Mouse (Mus musculus) hindbrain, embryonic 15.5 days (tissue): ENCODE results near the gene Nsfl1c. TPM values are rescaled to one million over a fixed set of nuclear protein-coding genes. Genes with fewer than 3 reads are reported as not detected.
"Not testable (repeated sequence)": the region's sequence is repeated elsewhere in the genome, so short reads cannot be mapped to it uniquely, and the experiment has no call there.

Experiments
- ATAC-seq: fragments of 200-750 bp; cut with Nextera tagmentation; 2 replicates; pipeline ENCODE4 v1.8.0; 2017; ENCODE audit warnings: low read depth, moderate number of reproducible peaks, moderate TSS enrichment; ENCODE audit not compliant: low FRiP score
- H3K27ac ChIP-seq: fragments of 300-500 bp; sonication (generic); replicated peaks from 2 replicates; pipeline ENCODE4 v1.5.1; 2015; ENCODE audit warnings: mild to moderate bottlenecking, inconsistent platforms
- H3K27me3 ChIP-seq: fragments of 300-500 bp; sonication (generic); 2 replicates; pipeline ENCODE4 v1.6.1; 2015; ENCODE audit warnings: control low read depth, inconsistent platforms
- H3K36me3 ChIP-seq: fragments of 300-500 bp; sonication (generic); 2 replicates; pipeline ENCODE4 v1.6.1; 2015; ENCODE audit warnings: control low read depth, inconsistent platforms
- H3K4me1 ChIP-seq: fragments of 300-500 bp; sonication (generic); replicated peaks from 2 replicates; pipeline ENCODE4 v1.6.1; 2015; ENCODE audit warnings: control low read depth, inconsistent platforms
- H3K4me2 ChIP-seq: fragments of 300-500 bp; sonication (generic); 2 replicates; pipeline ENCODE4 v1.6.1; 2015; ENCODE audit warnings: moderate library complexity, mild to moderate bottlenecking, inconsistent platforms
- H3K4me3 ChIP-seq: fragments of 300-500 bp; sonication (generic); 2 replicates; pipeline ENCODE4 v1.5.1; 2015; ENCODE audit warnings: mild to moderate bottlenecking, inconsistent platforms
- H3K9ac ChIP-seq: fragments of 300-500 bp; sonication (generic); 2 replicates; pipeline ENCODE4 v1.6.1; 2015; ENCODE audit warnings: inconsistent platforms
- H3K9me3 ChIP-seq: fragments of 300-500 bp; sonication (generic); 2 replicates; pipeline ENCODE4 v1.6.1; 2016; ENCODE audit warnings: control low read depth, inconsistent platforms
- WGBS: fragments of 180-500 bp; shearing (Covaris S2); methylation state at CpG from one replicate; pipeline ENCODE4 v1.1.7; 2015; 5-methylcytosine and 5-hydroxymethylcytosine counted together
- polyA plus RNA-seq: library from polyadenylated mRNA; unstranded; fragments of >200 nt; fragmentation: Nextera tagmentation; extraction: Ambion mirVana; gene quantifications from 2 replicates; pipeline ENCODE4 v1.2.1, GENCODE M21; 2015

Nsfl1c gene
- polyA plus RNA-seq = 280 and 283 TPM in 2 replicates

DNA sequence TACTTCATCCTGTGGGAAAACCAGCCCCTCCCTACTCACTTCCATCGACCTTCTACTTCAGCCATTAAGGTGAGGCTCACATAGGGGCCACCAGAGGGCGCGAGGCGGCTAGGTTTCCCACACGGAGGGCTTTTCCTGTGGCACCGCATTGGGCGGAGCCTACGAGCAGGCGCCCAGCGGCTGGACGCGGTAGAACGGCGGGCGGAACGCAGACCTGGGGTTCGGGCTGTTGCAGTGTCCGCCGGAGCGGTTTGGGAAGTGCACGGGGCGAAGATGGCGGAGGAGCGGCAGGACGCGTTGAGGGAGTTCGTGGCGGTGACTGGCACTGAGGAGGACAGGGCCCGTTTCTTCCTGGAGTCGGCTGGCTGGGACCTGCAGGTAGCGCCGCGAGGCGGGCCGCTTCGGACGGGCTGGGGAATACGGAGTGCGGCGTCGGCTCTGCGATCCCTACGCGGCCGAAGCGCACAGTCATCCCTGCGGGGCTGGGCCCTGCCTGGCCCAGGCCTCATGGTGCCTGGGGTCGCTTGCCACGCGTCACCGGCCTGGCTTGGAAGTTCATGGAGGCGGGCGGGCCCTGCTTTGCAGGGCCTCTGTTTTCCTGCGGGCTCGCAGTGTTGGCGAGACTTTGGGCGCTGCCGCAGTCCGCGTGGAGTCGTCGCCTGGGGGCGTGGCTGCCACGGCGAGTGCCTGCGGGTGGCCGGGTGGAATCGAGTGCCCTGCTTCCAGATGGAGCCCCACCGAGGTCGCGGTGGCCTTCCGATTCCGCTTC lies at the start of gene Nsfl1c:
Gene Nsfl1c, plus strand, starts transcription at position 148 of the 769 bp plus-strand sequence.
- Histone ChIP-seq H3K4me2 (peak within 1 kb of the TSS; percentile 85), H3K4me3 (peak within 1 kb of the TSS; percentile 97), H3K9ac (peak within 1 kb of the TSS; percentile 90), H3K4me1 (peaks cover 26% of the 10 kb centered on the region), H3K9me3 (no peaks in the 10 kb centered on the region), H3K27me3 (no peaks in the 10 kb centered on the region), H3K27ac (peak within 1 kb of the TSS; percentile 80), H3K36me3 (peaks cover 13% of the 10 kb centered on the region; the same call in 1 of the 2 replicates)
- under 1% methylated on average over 64 of the region's 73 CpGs for WGBS
- peak; percentile 100 for ATAC-seq

DNA sequence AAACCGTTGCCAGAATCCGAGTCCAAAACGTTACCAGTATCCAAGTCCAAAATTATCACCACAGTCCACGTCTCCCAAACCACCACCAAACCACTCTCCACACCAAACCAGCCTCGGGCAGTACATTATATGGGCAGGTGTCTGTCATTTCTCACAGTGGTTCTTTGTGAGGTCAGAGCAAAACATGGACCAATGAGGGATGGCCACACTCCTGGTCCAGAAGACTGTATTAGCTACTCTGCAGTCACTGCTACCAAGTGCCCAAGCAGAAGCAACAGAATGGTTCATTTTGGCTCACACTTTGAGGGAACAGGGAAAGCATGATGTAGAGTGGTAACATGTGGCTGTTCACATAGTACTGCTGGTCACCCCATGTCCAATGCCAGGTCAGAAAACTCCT lies 17.9 kb upstream of the Nsfl1c start, which contains the start of gene 4921509C19Rik:
Gene 4921509C19Rik, minus strand, starts transcription at position 101 of the 400 bp plus-strand sequence.
- 84% methylated on average over 5 of the region's 5 CpGs for WGBS
- not testable (repeated sequence) for H3K9me3 ChIP-seq, ATAC-seq, H3K27me3 ChIP-seq, H3K4me2 ChIP-seq, H3K27ac ChIP-seq, H3K4me1 ChIP-seq, H3K36me3 ChIP-seq, H3K4me3 ChIP-seq, H3K9ac ChIP-seq

DNA sequence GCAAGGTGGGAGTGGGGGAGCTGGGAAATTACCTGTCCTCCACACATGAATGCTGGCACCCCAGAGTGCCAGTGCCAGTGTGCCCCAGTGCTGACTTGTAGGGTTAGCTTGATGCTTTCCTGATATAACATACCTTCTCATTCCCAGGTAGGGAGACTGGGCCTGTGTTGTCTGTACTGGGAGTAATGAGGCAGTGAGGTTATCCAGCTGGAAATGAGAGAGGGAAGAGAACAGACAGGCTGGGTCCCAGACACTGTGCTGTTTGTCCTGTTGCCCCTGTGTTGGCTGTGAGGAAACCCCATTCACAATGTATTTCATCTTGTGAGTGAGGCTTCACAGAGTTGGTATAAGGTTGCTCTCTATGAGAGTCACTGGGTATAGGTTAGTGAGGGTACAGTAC lies 7.5 kb upstream of the Nsfl1c start:
- Histone ChIP-seq H3K27me3 (no peaks in the 10 kb centered on the region), H3K4me2 (no peak overlapping the region), H3K4me1 (no peaks in the 10 kb centered on the region), H3K27ac (no peak overlapping the region), H3K9ac (no peak overlapping the region), H3K4me3 (no peak overlapping the region), H3K36me3 (no peaks in the 10 kb centered on the region), H3K9me3 (no peaks in the 10 kb centered on the region)
- no peak for ATAC-seq

DNA sequence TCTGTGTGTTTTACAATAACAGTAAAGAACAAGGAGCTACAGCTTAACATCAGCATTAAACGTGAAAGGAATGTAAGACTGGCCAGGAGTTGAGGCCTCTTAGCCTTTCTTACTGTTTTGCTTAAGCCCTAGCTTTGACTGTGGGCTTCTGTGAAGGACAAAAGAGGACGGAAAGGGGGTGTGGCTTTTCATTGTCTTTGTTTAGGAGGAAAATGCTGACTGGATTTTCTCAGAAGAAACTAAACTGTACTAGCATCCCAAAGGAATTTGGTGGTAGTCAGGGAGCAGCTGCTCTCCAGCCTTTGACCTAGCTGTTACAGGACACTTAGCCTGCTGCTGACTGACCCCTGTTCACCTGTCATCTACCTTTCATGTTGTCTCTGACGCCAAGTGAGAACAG lies 4.4 kb downstream of the Nsfl1c start:
- Histone ChIP-seq H3K27ac (no peak overlapping the region), H3K9ac (no peak overlapping the region), H3K36me3 (peaks cover 46% of the 10 kb centered on the region), H3K4me1 (peaks cover 26% of the 10 kb centered on the region), H3K9me3 (no peaks in the 10 kb centered on the region), H3K4me2 (no peak overlapping the region), H3K4me3 (no peak overlapping the region), H3K27me3 (no peaks in the 10 kb centered on the region)
- 45% methylated on average over 3 of the region's 3 CpGs for WGBS
- ATAC-seq = no peak

DNA sequence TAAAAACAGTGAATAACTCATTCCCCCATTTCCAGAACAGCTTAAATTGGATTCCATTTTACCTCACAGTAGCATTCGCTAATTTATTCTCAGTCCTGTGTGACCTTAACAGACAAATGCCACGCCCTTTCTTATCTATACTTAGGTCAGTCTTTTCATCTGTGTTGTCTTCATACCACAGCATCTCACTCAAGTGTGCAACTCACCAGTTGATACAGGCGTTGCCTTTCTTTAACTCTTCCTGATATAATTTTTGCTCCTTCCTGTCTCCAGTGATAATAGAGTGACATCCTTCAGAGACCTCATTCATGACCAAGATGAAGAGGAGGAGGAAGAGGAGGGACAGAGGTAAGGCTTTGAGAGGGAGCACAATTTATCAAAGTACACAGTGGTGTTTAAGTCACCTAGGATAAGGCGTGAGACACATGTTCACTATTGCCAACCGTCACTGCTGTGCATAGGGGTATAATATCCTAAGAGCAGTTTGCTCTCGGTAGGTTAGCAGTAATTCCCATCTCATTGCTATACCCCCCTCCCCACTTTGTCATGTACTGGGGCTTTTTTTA lies 6.5 kb downstream of the Nsfl1c start:
- Histone ChIP-seq H3K27ac (no peak overlapping the region), H3K4me1 (peaks cover 16% of the 10 kb centered on the region), H3K27me3 (no peaks in the 10 kb centered on the region), H3K4me3 (no peak overlapping the region), H3K9ac (no peak overlapping the region), H3K36me3 (peaks cover 65% of the 10 kb centered on the region), H3K4me2 (no peak overlapping the region), H3K9me3 (no peaks in the 10 kb centered on the region)
- no peak for ATAC-seq
- 96% methylated on average over 6 of the region's 6 CpGs for WGBS

DNA sequence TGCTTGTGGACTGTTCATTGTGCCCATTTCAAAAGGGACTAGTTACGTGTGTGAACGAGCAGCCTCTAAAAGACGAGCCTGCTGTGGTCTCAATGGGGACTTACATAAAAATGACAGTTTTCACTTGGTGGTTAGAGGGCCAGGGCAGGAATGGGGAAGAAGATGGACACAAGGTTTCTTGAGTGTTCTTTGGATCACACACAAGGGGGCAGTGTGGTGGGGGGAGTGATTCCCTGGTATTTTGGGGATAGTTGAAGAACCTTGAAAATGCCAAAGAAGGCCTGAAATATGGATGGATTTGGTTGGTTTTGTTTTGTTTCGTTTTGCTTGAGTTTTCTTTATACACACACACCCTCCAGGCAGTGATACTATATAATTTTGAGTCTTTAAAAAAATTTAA lies 10.2 kb downstream of the Nsfl1c start:
- Histone ChIP-seq H3K36me3 (peaks cover 82% of the 10 kb centered on the region), H3K27me3 (no peaks in the 10 kb centered on the region), H3K9ac (no peak overlapping the region), H3K27ac (no peak overlapping the region), H3K4me2 (no peak overlapping the region), H3K4me1 (no peaks in the 10 kb centered on the region), H3K4me3 (no peak overlapping the region), H3K9me3 (no peaks in the 10 kb centered on the region)
- no peak for ATAC-seq
- WGBS = 78% methylated on average over 4 of the region's 4 CpGs

DNA sequence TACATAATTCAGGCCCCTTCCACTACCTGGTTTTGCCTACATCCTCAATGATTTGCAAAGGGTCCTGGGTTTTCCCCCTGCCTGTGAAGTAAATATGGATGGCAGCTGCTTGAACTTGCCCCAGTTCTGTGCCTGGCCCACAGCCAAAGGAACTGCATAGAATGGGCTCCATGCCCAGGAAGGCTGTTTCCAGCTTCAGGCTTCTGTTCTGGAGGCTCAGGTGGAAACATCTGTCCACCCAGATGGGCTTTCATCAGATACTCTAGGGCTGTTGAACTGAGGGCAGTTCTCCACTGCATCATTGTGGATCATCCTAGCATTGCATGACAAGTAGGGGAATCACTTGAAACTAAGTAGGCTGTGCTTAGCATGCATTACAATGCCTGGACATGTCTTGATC lies 18.2 kb downstream of the Nsfl1c start:
- H3K4me1 ChIP-seq = no peaks in the 10 kb centered on the region
- H3K9me3 ChIP-seq = no peaks in the 10 kb centered on the region
- H3K36me3 ChIP-seq = peaks cover 73% of the 10 kb centered on the region
- peak; percentile 46; the same call in 1 of the 2 replicates for ATAC-seq
- no peak overlapping the region for H3K9ac ChIP-seq
- no peak overlapping the region for H3K4me3 ChIP-seq
- no peak overlapping the region for H3K27ac ChIP-seq
- H3K4me2 ChIP-seq = no peak overlapping the region
- H3K27me3 ChIP-seq = no peaks in the 10 kb centered on the region

DNA sequence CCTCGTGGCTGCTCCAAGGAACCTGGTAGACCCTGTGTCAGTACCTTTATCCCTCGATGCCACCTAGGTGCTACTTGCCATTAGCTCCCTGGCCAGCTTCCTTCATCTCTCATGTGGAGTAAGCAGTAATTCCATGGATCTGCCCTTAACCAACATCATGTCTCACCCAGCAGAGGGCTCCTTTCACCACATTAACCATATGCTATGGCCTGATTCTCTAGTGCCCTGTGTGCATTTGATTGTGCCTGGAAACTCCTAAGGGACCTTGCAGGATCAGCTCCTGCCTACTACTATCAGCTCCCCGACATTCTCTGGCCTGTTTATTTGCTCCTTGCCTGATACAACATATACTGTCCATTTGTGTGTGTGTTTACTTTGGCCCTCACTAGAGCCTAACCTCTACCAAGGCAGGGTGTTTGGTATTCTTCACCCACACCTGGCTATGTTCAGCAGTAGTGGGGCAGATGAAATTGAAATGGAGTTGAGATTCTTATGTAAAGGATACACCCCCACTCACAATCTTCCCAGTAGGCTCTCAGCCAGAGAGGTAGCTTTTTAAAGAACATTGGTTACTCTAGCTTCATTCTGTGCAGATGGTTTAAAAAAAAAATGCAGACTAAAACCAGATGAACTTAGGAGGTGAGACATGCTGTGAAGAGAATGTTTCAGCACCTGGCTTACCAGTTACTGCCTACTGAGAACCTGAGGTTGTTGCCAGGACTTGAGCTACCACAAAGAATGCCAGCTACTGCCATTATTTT lies 19.7 kb downstream of the Nsfl1c start:
- no peak overlapping the region for H3K27ac ChIP-seq
- ATAC-seq = no peak
- no peaks in the 10 kb centered on the region for H3K9me3 ChIP-seq
- no peak overlapping the region for H3K9ac ChIP-seq
- WGBS = 80% methylated on average over 3 of the region's 3 CpGs
- no peak overlapping the region for H3K4me3 ChIP-seq
- peaks cover 64% of the 10 kb centered on the region for H3K36me3 ChIP-seq
- H3K4me2 ChIP-seq = no peak overlapping the region
- no peaks in the 10 kb centered on the region for H3K4me1 ChIP-seq
- H3K27me3 ChIP-seq = no peaks in the 10 kb centered on the region

DNA sequence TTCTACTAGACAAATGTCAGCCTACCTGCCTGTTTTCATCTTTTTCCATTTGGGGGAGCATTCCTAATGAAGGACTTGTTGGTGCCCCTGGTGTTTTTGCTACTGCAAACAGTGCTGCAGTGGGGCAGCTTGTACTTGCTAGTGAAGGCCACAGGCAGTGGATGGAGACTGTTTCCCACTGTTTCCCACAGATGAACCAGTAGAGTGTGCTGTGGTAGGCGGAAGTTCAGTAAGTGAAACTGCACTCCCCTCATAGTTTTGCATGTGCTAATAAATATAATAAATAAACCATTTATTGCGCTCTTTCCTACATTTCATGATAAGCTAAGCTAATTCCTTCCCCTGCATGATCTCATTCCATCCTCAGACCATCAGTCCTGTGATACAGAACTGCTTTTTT lies 25.0 kb downstream of the Nsfl1c start:
- Histone ChIP-seq H3K4me1 (no peaks in the 10 kb centered on the region), H3K4me3 (no peak overlapping the region), H3K36me3 (peaks cover 46% of the 10 kb centered on the region), H3K9me3 (no peaks in the 10 kb centered on the region), H3K27me3 (no peaks in the 10 kb centered on the region), H3K27ac (no peak overlapping the region), H3K4me2 (no peak overlapping the region), H3K9ac (no peak overlapping the region)
- 93% methylated on average over 2 of the region's 2 CpGs for WGBS
- no peak for ATAC-seq

DNA sequence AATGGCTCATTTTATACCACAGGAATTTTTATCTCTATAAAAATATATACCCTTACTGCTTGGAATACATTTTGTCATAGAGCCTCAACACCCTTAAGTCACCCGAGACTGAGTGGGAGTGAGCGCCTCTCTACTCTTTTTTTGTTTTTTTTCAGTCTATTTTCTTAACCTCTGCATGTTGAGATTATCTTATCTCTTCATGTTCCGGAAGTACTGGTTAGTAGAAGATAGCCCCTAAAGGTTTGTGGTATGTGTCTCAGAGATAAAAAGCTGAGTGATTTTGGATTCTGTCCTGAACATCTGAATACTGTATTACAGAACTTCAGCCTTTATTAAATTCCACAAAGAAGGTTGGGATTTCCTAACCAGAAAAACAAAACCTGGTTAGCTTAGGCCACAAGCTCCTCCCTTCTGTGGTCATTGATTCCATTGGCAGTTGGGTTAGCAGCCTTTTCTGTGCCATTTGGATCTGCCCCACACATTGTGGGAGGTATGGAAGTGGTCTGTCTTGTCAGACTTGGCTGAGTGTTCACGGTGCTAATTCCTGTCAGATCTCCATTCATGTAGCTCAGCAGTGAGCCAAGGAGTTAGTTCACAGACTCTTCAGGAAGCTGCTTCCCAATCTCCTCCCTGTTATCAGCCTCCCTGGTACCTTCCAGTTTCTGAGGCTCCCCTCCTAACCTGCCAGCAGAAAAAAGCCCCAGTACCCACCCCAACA lies 30.5 kb downstream of the Nsfl1c start:
- no peak for ATAC-seq
- H3K4me2 ChIP-seq = no peak overlapping the region
- H3K36me3 ChIP-seq = peaks cover 20% of the 10 kb centered on the region
- no peaks in the 10 kb centered on the region for H3K9me3 ChIP-seq
- H3K9ac ChIP-seq = no peak overlapping the region
- no peaks in the 10 kb centered on the region for H3K4me1 ChIP-seq
- H3K27ac ChIP-seq = no peak overlapping the region
- no peaks in the 10 kb centered on the region for H3K27me3 ChIP-seq
- no peak overlapping the region for H3K4me3 ChIP-seq
- 71% methylated on average over 4 of the region's 4 CpGs for WGBS

DNA sequence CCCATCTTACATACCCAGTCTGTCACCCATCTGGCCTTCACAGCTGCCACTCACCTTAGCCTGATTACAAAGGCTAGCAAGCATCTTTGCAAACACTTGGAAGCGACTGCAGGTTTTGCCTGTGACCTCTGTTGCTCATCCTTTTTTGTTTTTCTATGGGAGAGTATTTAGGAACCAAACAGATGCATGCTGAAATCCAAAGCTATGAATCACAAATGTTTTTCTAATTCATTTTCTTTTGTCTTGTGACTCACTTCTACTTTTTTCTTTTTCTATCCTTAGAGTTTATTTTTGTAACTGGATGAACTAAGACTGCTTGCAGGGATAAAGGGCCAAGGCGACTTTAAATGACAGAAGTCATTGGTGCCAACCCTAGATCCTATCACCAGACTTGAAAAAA lies 31.5 kb downstream of the Nsfl1c start:
- Histone ChIP-seq H3K9ac (no peak overlapping the region), H3K9me3 (no peaks in the 10 kb centered on the region), H3K27ac (no peak overlapping the region), H3K4me1 (no peaks in the 10 kb centered on the region), H3K4me2 (no peak overlapping the region), H3K36me3 (peaks cover 13% of the 10 kb centered on the region), H3K27me3 (no peaks in the 10 kb centered on the region), H3K4me3 (no peak overlapping the region)
- no peak for ATAC-seq
- WGBS = 76% methylated on average over 2 of the region's 2 CpGs

DNA sequence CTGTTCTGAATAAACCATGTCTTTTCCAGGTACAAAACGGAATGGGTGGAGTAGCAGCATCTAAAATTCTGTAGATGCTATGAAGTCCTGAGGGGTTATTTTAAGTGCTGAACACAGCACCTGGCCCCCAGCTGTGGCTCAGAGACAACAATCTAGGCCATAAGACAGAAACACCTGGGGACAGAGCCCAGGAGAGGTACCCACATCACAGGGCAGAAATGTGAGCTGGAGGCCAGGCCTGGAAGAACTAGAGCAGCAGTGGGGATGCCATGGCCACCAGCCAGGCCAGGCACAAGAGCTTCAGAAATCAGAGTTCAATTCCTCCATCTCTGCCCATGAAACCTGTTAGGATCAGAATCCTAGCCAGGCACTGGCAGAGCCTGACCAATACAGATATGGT lies 34.1 kb downstream of the Nsfl1c start:
- ATAC-seq = no peak
- Histone ChIP-seq H3K9ac (no peak overlapping the region), H3K27ac (no peak overlapping the region), H3K36me3 (no peaks in the 10 kb centered on the region), H3K4me3 (no peak overlapping the region), H3K9me3 (no peaks in the 10 kb centered on the region), H3K27me3 (no peaks in the 10 kb centered on the region), H3K4me2 (no peak overlapping the region), H3K4me1 (no peaks in the 10 kb centered on the region)
- 83% methylated on average over 1 of the region's 1 CpGs for WGBS
